ENCODE assay signal across 20 mouse cellular contexts in genomic region chr1:22803471-22803870, GRCm38 (mm10). TPM values are rescaled to one million over a fixed set of nuclear protein-coding genes. Genes with fewer than 3 reads are reported as not detected.
DNase-seq lines count a peak whose midpoint lies in the region; ATAC-seq lines count a peak whose summit lies in the region.
"Had no signal": no experiment of that assay in that cellular context is flagged by ENCODE, and none has a peak within 500 bp of the region (broad histone marks: within the 10 kb centered on the region; RNA-seq: fewer than 3 reads in every experiment).

No protein-coding gene starts in this region.

- peak; percentile 42 to 55 for DNase-seq in cerebellum, adult 18-20 months
- no peak for DNase-seq in cerebellum, adult 8-10 months
- DNase-seq in midbrain, embryonic 11.5 days (ENCODE audit: low spot score, missing footprints): no peak
- DNase-seq in heart, postnatal 4 days: no peak
- no peak for DNase-seq in retina, postnatal 1 day
- DNase-seq in embryonic facial prominence, embryonic 10.5 days (ENCODE audit: low spot score): no peak
- DNase-seq: adrenal gland, adult 2 months; gastrocnemius, postnatal 10 days; heart, postnatal 14 days; kidney, postnatal 14 days; lung, adult 2 months; right cerebral cortex, adult 18-20 months; thymus, postnatal 36 days had no signal

- ATAC-seq in midbrain, embryonic 13.5 days: no peak
- ATAC-seq in midbrain, embryonic 11.5 days (ENCODE audit: low FRiP score): no peak
- ATAC-seq in hindbrain, embryonic 16.5 days: no peak
- ATAC-seq: intestine, postnatal 0 days had no signal

- WGBS in midbrain, embryonic 13.5 days: 78% methylated on average over 2 of the region's 2 CpGs
- 82% methylated on average over 2 of the region's 2 CpGs for WGBS in midbrain, embryonic 11.5 days
- 79% methylated on average over 2 of the region's 2 CpGs for WGBS in hindbrain, embryonic 16.5 days
- 83% methylated on average over 2 of the region's 2 CpGs for WGBS in embryonic facial prominence, embryonic 10.5 days

- H3K4me3 ChIP-seq in midbrain, embryonic 13.5 days (replicated peaks): peak overlapping the region; percentile 82
- no peak overlapping the region for H3K4me3 ChIP-seq in midbrain, embryonic 11.5 days (ENCODE audit: low read depth, low read length)
- H3K4me3 ChIP-seq in hindbrain, embryonic 16.5 days (ENCODE audit: low read length): peak overlapping the region; percentile 58
- no peak overlapping the region for H3K4me3 ChIP-seq in embryonic facial prominence, embryonic 10.5 days
- H3K4me3 ChIP-seq: embryonic facial prominence, embryonic 12.5 days; limb, embryonic 15.5 days had no signal

- H3K27ac ChIP-seq in midbrain, embryonic 13.5 days: no peak overlapping the region
- no peak overlapping the region for H3K27ac ChIP-seq in midbrain, embryonic 11.5 days (ENCODE audit: low read depth, low read length)
- H3K27ac ChIP-seq in hindbrain, embryonic 16.5 days (ENCODE audit: low read depth, low read length): no peak overlapping the region
- H3K27ac ChIP-seq in embryonic facial prominence, embryonic 10.5 days (replicated peaks): no peak overlapping the region
- H3K27ac ChIP-seq: embryonic facial prominence, embryonic 12.5 days; limb, embryonic 15.5 days; stomach, postnatal 0 days had no signal

- H3K4me2 ChIP-seq in midbrain, embryonic 13.5 days (replicated peaks): peak overlapping the region; percentile 81
- no peak overlapping the region for H3K4me2 ChIP-seq in midbrain, embryonic 11.5 days
- H3K4me2 ChIP-seq in hindbrain, embryonic 16.5 days (ENCODE audit: low read length): peak overlapping the region; percentile 80
- H3K4me2 ChIP-seq: embryonic facial prominence, embryonic 12.5 days; limb, embryonic 15.5 days had no signal

- no peaks in the 10 kb centered on the region for H3K9me3 ChIP-seq in midbrain, embryonic 13.5 days
- H3K9me3 ChIP-seq in midbrain, embryonic 11.5 days (ENCODE audit: control insufficient read depth, low read length): no peaks in the 10 kb centered on the region
- H3K9me3 ChIP-seq in hindbrain, embryonic 16.5 days (ENCODE audit: control insufficient read depth, low read length): no peaks in the 10 kb centered on the region
- no peaks in the 10 kb centered on the region for H3K9me3 ChIP-seq in embryonic facial prominence, embryonic 10.5 days
- H3K9me3 ChIP-seq: embryonic facial prominence, embryonic 12.5 days; limb, embryonic 15.5 days had no signal

- peaks cover 34% of the 10 kb centered on the region for H3K4me1 ChIP-seq in midbrain, embryonic 13.5 days (replicated peaks)
- 0 out of 2 replicates have a peak, but pooled peaks cover 4% of the 10 kb centered on the region for H3K4me1 ChIP-seq in midbrain, embryonic 11.5 days (ENCODE audit: control insufficient read depth, insufficient read depth, low read length)
- peaks cover 18% of the 10 kb centered on the region for H3K4me1 ChIP-seq in hindbrain, embryonic 16.5 days (ENCODE audit: control insufficient read depth, insufficient read depth, low read depth, low read length)
- peaks cover 19% of the 10 kb centered on the region for H3K4me1 ChIP-seq in embryonic facial prominence, embryonic 10.5 days

- H3K36me3 ChIP-seq in midbrain, embryonic 13.5 days: no peaks in the 10 kb centered on the region
- no peaks in the 10 kb centered on the region for H3K36me3 ChIP-seq in midbrain, embryonic 11.5 days (ENCODE audit: control insufficient read depth, insufficient read depth, low read length)
- H3K36me3 ChIP-seq in hindbrain, embryonic 16.5 days (ENCODE audit: control insufficient read depth, insufficient read depth, low read length): no peaks in the 10 kb centered on the region
- no peaks in the 10 kb centered on the region for H3K36me3 ChIP-seq in embryonic facial prominence, embryonic 10.5 days (replicated peaks)
- H3K36me3 ChIP-seq: embryonic facial prominence, embryonic 12.5 days; limb, embryonic 15.5 days had no signal

- no peak overlapping the region for H3K9ac ChIP-seq in midbrain, embryonic 13.5 days (replicated peaks)
- no peak overlapping the region for H3K9ac ChIP-seq in midbrain, embryonic 11.5 days (ENCODE audit: low read length)
- H3K9ac ChIP-seq in hindbrain, embryonic 16.5 days (ENCODE audit: low read depth, low read length): no peak overlapping the region
- H3K9ac ChIP-seq: embryonic facial prominence, embryonic 12.5 days; limb, embryonic 15.5 days had no signal

- H3K27me3 ChIP-seq in midbrain, embryonic 13.5 days: no peaks in the 10 kb centered on the region
- peaks cover 3% of the 10 kb centered on the region for H3K27me3 ChIP-seq in midbrain, embryonic 11.5 days (ENCODE audit: control insufficient read depth, insufficient read depth, low read length)
- no peaks in the 10 kb centered on the region for H3K27me3 ChIP-seq in hindbrain, embryonic 16.5 days (replicated peaks; ENCODE audit: control insufficient read depth, insufficient read depth, low read length)
- H3K27me3 ChIP-seq in embryonic facial prominence, embryonic 10.5 days (replicated peaks; ENCODE audit: low read depth, poor library complexity, severe bottlenecking): peaks cover 33% of the 10 kb centered on the region

RNA-seq across cellular contexts. Expression of gene Rims1, which starts 2.3 kb away (rescaled TPM):
- polyA plus RNA-seq in midbrain, embryonic 13.5 days (2015; fragmentation: Nextera tagmentation; extraction: Ambion mirVana): 8.7 and 9.4 TPM in 2 replicates
- 2.1 and 3.6 TPM in 2 replicates for polyA plus RNA-seq in midbrain, embryonic 11.5 days (2014; fragmentation: Nextera tagmentation; extraction: Ambion mirVana)
- polyA plus RNA-seq in hindbrain, embryonic 16.5 days (2015; fragmentation: Nextera tagmentation; extraction: Ambion mirVana): 13.8 and 16.3 TPM in 2 replicates
- total RNA-seq in heart, postnatal 4 days (2021): 1 to 10 TPM; 1.2 to 1.3 TPM
- 1.3 and 1.4 TPM in 2 replicates for polyA plus RNA-seq in embryonic facial prominence, embryonic 10.5 days (2016; fragmentation: Nextera tagmentation; extraction: Ambion mirVana)
- total RNA-seq: megakaryocyte progenitor cell, adult 5-6 weeks had no signal
- polyA plus RNA-seq: adrenal gland, adult 2 months had no signal

Comparison
In these comparisons a context has a peak if more than half of its experiments do, and no peak if none do; other contexts are left out.
1. DNase-seq: peak in cerebellum, adult 18-20 months (2 of 2); none in cerebellum, adult 8-10 months (single experiment), midbrain, embryonic 11.5 days (single experiment), heart, postnatal 4 days (single experiment), retina, postnatal 1 day (single experiment) and embryonic facial prominence, embryonic 10.5 days (single experiment).
2. H3K4me3 ChIP-seq: peak in midbrain, embryonic 13.5 days (single experiment) and hindbrain, embryonic 16.5 days (single experiment); none in midbrain, embryonic 11.5 days (single experiment) and embryonic facial prominence, embryonic 10.5 days (single experiment).